Mouse (Mus musculus): ENCODE measurements around the gene Rbl1. TPM values are rescaled to one million over a fixed set of nuclear protein-coding genes. Genes with fewer than 3 reads are reported as not detected.

The Rbl1 gene
- total and polyA plus RNA-seq, 2 experiments from 2014 or later = 6.0 to 18.5 TPM

DNA sequence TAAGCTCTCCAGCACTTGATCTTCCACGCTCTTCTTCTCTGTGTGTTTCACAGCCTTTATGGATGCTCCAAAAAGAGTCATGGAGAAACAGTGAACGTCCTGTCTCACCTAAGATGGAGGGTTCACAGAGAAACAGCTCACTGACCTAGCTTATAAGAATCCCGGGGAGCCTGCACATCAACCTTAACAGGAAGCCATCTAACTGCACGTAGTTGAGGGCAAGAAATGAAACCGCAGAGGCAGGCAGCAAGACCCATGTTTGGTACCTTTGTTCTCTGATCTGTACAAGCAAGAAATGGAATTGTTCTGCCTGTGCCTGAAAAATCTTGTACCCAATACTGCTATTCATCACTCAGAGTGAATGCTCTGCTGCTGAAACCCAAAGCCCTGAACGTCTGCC lies 15.8 kb upstream of the Rbl1 start:
- DNase-seq (ENCODE audit: low spot score) (no peak), ATAC-seq (ENCODE audit: insufficient read depth, low read depth) (no peak)
- WGBS = 73% methylated on average over 6 of the region's 6 CpGs
- H3K36me3 ChIP-seq (replicated peaks; ENCODE audit: control insufficient read depth, insufficient read depth, low read length) = no peaks in the 10 kb centered on the region
- no peak overlapping the region for H3K27ac ChIP-seq (ENCODE audit: low read depth)
- no peaks in the 10 kb centered on the region for H3K9me3 ChIP-seq (replicated peaks; ENCODE audit: control insufficient read depth, low read length)
- TF ChIP-seq CTCF (IDR thresholded peaks at IDR 0.05; ENCODE audit: low read depth) = no peak
- TF ChIP-seq EP300 (IDR thresholded peaks at IDR 0.05; ENCODE audit: low read depth) = no peak
- no peaks in the 10 kb centered on the region for H3K27me3 ChIP-seq (ENCODE audit: control insufficient read depth, insufficient read depth, low read length)
- H3K4me2 ChIP-seq (ENCODE audit: low read depth, low read length) = no peak overlapping the region
- no peaks in the 10 kb centered on the region for H3K4me1 ChIP-seq (ENCODE audit: control insufficient read depth, insufficient read depth)
- no peak overlapping the region for H3K9ac ChIP-seq (replicated peaks; ENCODE audit: low read depth, low read length)
- H3K4me3 ChIP-seq (ENCODE audit: low read depth, low read length) = no peak overlapping the region

DNA sequence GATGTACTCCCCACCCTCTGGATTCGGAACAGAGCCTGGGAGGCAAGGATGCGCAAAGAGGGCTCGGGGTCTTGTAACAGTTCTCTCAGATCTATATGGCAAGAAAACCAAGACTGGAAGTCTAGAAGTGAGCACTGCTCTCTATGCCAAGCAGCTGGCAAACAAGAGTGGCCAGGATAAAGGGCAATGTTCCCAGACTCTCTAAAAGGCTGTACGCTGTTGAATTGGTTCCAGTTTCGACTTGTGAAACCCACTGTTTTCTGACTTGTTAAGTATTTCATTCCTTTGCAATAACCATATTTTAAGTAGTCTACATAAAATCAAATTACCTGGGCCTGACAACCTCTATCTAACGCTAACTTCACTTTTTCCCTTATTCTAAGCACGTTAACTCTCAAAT lies 7.4 kb upstream of the Rbl1 start:
- Histone ChIP-seq H3K36me3 (replicated peaks; ENCODE audit: control insufficient read depth, insufficient read depth, low read length) (no peaks in the 10 kb centered on the region), H3K9me3 (replicated peaks; ENCODE audit: control insufficient read depth, low read length) (no peaks in the 10 kb centered on the region; the same call in 1 of the 2 replicates), H3K27ac (ENCODE audit: low read depth) (no peak overlapping the region), H3K9ac (replicated peaks; ENCODE audit: low read depth, low read length) (no peak overlapping the region), H3K4me3 (ENCODE audit: low read depth, low read length) (no peak overlapping the region), H3K27me3 (ENCODE audit: control insufficient read depth, insufficient read depth, low read length) (no peaks in the 10 kb centered on the region), H3K4me2 (ENCODE audit: low read depth, low read length) (no peak overlapping the region), H3K4me1 (ENCODE audit: control insufficient read depth, insufficient read depth) (no peaks in the 10 kb centered on the region)
- TF ChIP-seq EP300 (IDR thresholded peaks at IDR 0.05; ENCODE audit: low read depth) (no peak), CTCF (IDR thresholded peaks at IDR 0.05; ENCODE audit: low read depth) (no peak)
- 92% methylated on average over 7 of the region's 7 CpGs for WGBS
- ATAC-seq (ENCODE audit: insufficient read depth, low read depth) (no peak), DNase-seq (ENCODE audit: low spot score) (no peak)

DNA sequence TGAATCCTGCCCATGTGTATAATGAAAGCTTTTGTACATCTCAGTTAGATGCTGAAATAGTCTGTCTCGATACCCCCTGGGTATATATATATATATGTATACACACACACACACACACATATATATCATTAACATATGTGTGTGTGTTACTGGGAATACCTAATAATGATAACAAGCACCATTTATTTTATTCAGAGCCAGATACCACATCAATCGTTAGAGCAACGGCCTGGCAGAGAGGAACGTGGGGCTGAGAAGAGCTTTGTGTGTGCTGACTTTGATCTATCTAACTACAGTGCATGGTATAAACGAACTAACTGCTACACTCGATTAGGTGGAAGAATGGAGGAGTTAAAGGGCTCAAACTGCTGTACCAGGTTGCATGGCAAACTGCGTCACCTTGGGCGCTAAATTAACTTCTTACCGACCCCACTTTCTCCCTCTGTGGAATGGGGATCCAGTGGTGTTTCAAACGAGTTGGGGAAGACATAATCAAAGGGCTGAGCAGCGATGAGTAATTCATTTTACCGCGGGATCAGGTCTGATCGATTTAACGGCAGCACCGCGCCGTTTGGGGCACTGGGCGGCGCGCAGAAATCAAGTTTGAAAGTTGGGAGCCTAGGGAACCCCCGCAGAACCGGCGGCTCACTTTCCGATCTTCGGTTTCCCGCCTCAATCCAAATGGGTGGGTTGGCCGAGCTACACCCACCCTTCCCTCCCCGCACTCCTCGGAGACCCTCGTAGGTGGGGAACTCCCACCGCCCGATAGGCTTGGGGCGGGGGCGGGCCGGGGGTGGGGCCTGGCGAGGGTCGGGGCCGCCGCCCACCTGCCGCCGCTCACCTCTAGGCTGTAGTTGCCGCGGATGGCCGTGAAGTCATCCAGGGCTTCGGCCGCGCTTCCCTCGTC lies 622 bp downstream of the Rbl1 start:
- Histone ChIP-seq H3K4me3 (ENCODE audit: low read depth, low read length) (peak overlapping the region; percentile 83), H3K36me3 (replicated peaks; ENCODE audit: control insufficient read depth, insufficient read depth, low read length) (peaks cover 7% of the 10 kb centered on the region; the same call in 1 of the 2 replicates), H3K4me1 (ENCODE audit: control insufficient read depth, insufficient read depth) (peaks cover 9% of the 10 kb centered on the region; the same call in 1 of the 2 replicates), H3K27ac (ENCODE audit: low read depth) (peak overlapping the region; percentile 78), H3K4me2 (ENCODE audit: low read depth, low read length) (peak overlapping the region; percentile 92), H3K9me3 (replicated peaks; ENCODE audit: control insufficient read depth, low read length) (no peaks in the 10 kb centered on the region; the same call in 1 of the 2 replicates), H3K9ac (replicated peaks; ENCODE audit: low read depth, low read length) (peak overlapping the region; percentile 71), H3K27me3 (ENCODE audit: control insufficient read depth, insufficient read depth, low read length) (no peaks in the 10 kb centered on the region)
- DNase-seq (ENCODE audit: low spot score) = no peak
- no peak for TF ChIP-seq EP300 (IDR thresholded peaks at IDR 0.05; ENCODE audit: low read depth)
- TF ChIP-seq CTCF (IDR thresholded peaks at IDR 0.05; ENCODE audit: low read depth) = no peak
- 1% methylated on average over 44 of the region's 49 CpGs for WGBS
- ATAC-seq (ENCODE audit: insufficient read depth, low read depth) = peak; percentile 67

DNA sequence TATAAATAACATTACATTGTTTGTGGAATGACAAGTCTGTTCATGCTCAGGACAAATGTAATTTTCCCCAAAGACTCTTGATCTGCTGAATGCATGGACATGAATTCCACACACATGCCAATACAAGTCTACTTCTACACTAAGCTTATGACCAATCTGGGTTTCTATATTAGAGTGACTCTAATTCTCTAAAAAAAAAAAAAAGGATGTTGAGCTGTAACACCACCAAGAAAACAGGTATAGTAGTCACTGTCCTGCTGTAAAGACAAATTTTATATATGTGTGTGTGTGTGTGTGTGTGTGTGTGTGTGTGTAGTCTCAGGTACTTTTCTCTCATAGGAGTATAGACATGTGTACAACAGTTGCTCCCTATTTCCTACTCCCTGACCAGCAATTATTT lies 1.3 kb downstream of the Rbl1 start:
- Histone ChIP-seq H3K4me2 (ENCODE audit: low read depth, low read length) (no peak overlapping the region; the same call in 1 of the 2 replicates), H3K4me3 (ENCODE audit: low read depth, low read length) (no peak overlapping the region), H3K4me1 (ENCODE audit: control insufficient read depth, insufficient read depth) (peaks cover 9% of the 10 kb centered on the region; the same call in 1 of the 2 replicates), H3K27ac (ENCODE audit: low read depth) (no peak overlapping the region), H3K27me3 (ENCODE audit: control insufficient read depth, insufficient read depth, low read length) (no peaks in the 10 kb centered on the region), H3K36me3 (replicated peaks; ENCODE audit: control insufficient read depth, insufficient read depth, low read length) (peaks cover 8% of the 10 kb centered on the region; the same call in 1 of the 2 replicates), H3K9ac (replicated peaks; ENCODE audit: low read depth, low read length) (no peak overlapping the region), H3K9me3 (replicated peaks; ENCODE audit: control insufficient read depth, low read length) (no peaks in the 10 kb centered on the region; the same call in 1 of the 2 replicates)
- ATAC-seq (ENCODE audit: insufficient read depth, low read depth) = no peak
- TF ChIP-seq CTCF (IDR thresholded peaks at IDR 0.05; ENCODE audit: low read depth) (no peak), EP300 (IDR thresholded peaks at IDR 0.05; ENCODE audit: low read depth) (no peak)
- DNase-seq (ENCODE audit: low spot score) = no peak

DNA sequence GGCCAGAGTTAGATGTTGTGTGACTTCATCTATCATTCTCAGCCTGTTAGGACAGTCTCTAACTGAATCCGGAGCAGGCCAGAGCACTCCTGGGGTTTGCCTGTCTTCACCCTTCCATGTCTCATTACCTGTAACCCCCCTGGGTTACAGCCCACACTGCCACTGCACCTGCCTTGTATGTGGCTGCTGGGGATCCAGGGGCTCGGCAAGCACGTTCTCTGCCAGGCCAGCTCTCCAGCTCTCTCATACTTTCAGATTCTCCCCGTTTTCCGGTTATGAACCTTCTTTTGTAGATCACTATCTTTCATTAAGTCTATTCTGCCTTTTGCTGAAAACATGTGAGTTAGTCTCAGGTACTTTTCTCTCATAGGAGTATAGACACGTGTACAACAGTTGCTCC lies 2.0 kb downstream of the Rbl1 start:
- H3K36me3 ChIP-seq (replicated peaks; ENCODE audit: control insufficient read depth, insufficient read depth, low read length) = peaks cover 8% of the 10 kb centered on the region; the same call in 1 of the 2 replicates
- no peaks in the 10 kb centered on the region for H3K27me3 ChIP-seq (ENCODE audit: control insufficient read depth, insufficient read depth, low read length)
- DNase-seq (ENCODE audit: low spot score) = no peak
- no peak for TF ChIP-seq EP300 (IDR thresholded peaks at IDR 0.05; ENCODE audit: low read depth)
- TF ChIP-seq CTCF (IDR thresholded peaks at IDR 0.05; ENCODE audit: low read depth) = no peak
- peaks cover 9% of the 10 kb centered on the region; the same call in 1 of the 2 replicates for H3K4me1 ChIP-seq (ENCODE audit: control insufficient read depth, insufficient read depth)
- H3K27ac ChIP-seq (ENCODE audit: low read depth) = no peak overlapping the region; the same call in 1 of the 2 replicates
- no peaks in the 10 kb centered on the region for H3K9me3 ChIP-seq (replicated peaks; ENCODE audit: control insufficient read depth, low read length)
- no peak for ATAC-seq (ENCODE audit: insufficient read depth, low read depth)
- no peak overlapping the region for H3K9ac ChIP-seq (replicated peaks; ENCODE audit: low read depth, low read length)
- H3K4me2 ChIP-seq (ENCODE audit: low read depth, low read length) = no peak overlapping the region; the same call in 1 of the 2 replicates
- WGBS = 83% methylated on average over 6 of the region's 6 CpGs
- H3K4me3 ChIP-seq (ENCODE audit: low read depth, low read length) = no peak overlapping the region

Data from heart, postnatal 0 days (tissue).